Mouse (Mus musculus) lung, postnatal 0 days (tissue): ENCODE data around the gene Rfk. TPM values are rescaled to one million over a fixed set of nuclear protein-coding genes. Genes with fewer than 3 reads are reported as not detected.
A peak's percentile ranks its signal among the peaks of the same experiment; 100 is the strongest.

ENCODE experiments used
- ATAC-seq: fragments of 200-750 bp; cut with Nextera tagmentation; 2 replicates; pipeline ENCODE4 v1.8.0; 2017; ENCODE audit warnings: moderate library complexity
- DNase-seq: peaks from one replicate; pipeline ENCODE4 v3.0.0-alpha.2; 2016; ENCODE audit warnings: low spot score
- H3K27ac ChIP-seq: fragments of 300-500 bp; sonication (generic); 2 replicates; pipeline ENCODE4 v1.5.1; 2014; ENCODE audit warnings: antibody characterized with exemption, mild to moderate bottlenecking, low read length, mixed read lengths
- H3K27me3 ChIP-seq: fragments of 300-500 bp; sonication (generic); replicated peaks from 2 replicates; pipeline ENCODE4 v1.6.1; 2014; ENCODE audit warnings: low read length, mixed read lengths; ENCODE audit not compliant: insufficient read depth
- H3K36me3 ChIP-seq: fragments of 300-500 bp; sonication (generic); 2 replicates; pipeline ENCODE4 v1.6.1; 2014; ENCODE audit warnings: low read length, mixed read lengths; ENCODE audit not compliant: insufficient read depth
- H3K4me1 ChIP-seq: fragments of 300-500 bp; sonication (generic); 2 replicates; pipeline ENCODE4 v1.6.1; 2014; ENCODE audit warnings: antibody characterized with exemption, low read depth, low read length, mixed read lengths; ENCODE audit not compliant: insufficient read depth
- H3K4me2 ChIP-seq: fragments of 300-500 bp; sonication (generic); replicated peaks from 2 replicates; pipeline ENCODE4 v1.6.1; 2014; ENCODE audit warnings: low read depth, mild to moderate bottlenecking, low read length, moderate library complexity, mixed read lengths
- H3K4me3 ChIP-seq: fragments of 300-500 bp; sonication (generic); 2 replicates; pipeline ENCODE4 v1.5.1; 2014; ENCODE audit warnings: low read depth, low read length
- H3K9ac ChIP-seq: fragments of 300-500 bp; sonication (generic); replicated peaks from 2 replicates; pipeline ENCODE4 v1.6.1; 2014; ENCODE audit warnings: low read depth, mild to moderate bottlenecking
- H3K9me3 ChIP-seq: fragments of 300-500 bp; sonication (generic); 2 replicates; pipeline ENCODE4 v1.6.1; 2016; ENCODE audit warnings: low read length, mixed read lengths
- CTCF ChIP-seq: IDR thresholded peaks from 2 replicates; pipeline ENCODE4 v1.5.1; 2016; ENCODE audit warnings: antibody characterized with exemption, mild to moderate bottlenecking
- EP300 ChIP-seq: IDR thresholded peaks from 2 replicates; pipeline ENCODE4 v1.6.1; 2016; ENCODE audit warnings: antibody characterized with exemption, mild to moderate bottlenecking, control low read depth
- WGBS: fragments of 180-500 bp; shearing (Covaris S2); extraction: QIAGEN DNeasy Blood & Tissue Kit; methylation state at CpG from one replicate; pipeline ENCODE4 v1.1.7; 2014; 5-methylcytosine and 5-hydroxymethylcytosine counted together
- polyA plus RNA-seq: library from polyadenylated mRNA; unstranded; fragments of >200 nt; fragmentation: Nextera tagmentation; extraction: Ambion mirVana; gene quantifications from 2 replicates; pipeline ENCODE4 v1.2.1, GENCODE M21; 2015

Rfk gene
- polyA plus RNA-seq, 1 experiment from 2014 or later: 77.4 TPM

DNA sequence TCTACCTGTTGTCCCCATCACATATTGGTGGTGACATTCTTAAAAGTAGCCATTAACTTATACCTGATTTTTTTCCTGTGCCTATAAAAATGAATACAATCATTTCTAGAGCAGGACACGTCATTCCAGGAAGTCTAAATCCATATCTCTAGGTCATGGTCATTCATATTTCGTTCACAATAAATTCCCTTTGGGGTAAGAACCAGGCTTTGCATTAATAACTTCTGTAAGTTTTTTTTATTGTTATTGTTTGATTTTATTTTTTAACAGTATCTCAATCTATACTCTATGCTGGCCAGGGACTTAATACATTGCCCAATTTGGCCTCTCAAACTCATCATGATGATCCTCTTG lies 34.7 kb downstream of the Rfk start:
- no peak for TF ChIP-seq CTCF
- TF ChIP-seq EP300: no peak
- H3K27ac ChIP-seq: no peak overlapping the region
- no peaks in the 10 kb centered on the region for H3K4me1 ChIP-seq
- 72% methylated on average over 2 of the region's 2 CpGs for WGBS
- no peaks in the 10 kb centered on the region for H3K9me3 ChIP-seq
- DNase-seq (no peak), ATAC-seq (no peak)
- no peak overlapping the region for H3K9ac ChIP-seq
- H3K4me2 ChIP-seq: no peak overlapping the region
- no peaks in the 10 kb centered on the region for H3K36me3 ChIP-seq
- no peaks in the 10 kb centered on the region for H3K27me3 ChIP-seq
- no peak overlapping the region for H3K4me3 ChIP-seq

DNA sequence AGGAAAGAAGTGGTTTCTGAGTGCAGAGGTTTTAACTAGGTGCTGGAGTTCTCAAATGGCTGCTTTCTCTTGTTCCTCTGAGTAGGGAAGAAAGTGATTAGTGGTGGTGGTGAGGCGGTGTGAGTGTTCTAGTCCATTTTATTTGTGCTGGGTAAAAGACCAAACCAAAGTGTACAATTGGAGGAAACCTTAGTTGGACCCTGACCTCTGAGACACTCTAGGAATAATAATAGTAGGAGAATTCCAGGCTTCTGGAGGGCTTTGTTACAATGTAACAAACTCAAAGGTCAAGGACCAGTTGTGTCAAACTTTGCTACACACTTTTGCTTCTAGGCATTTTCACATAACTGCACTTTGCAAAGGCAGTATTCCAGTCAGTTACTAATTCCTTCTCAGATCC lies 42.8 kb downstream of the Rfk start:
- Histone ChIP-seq H3K27me3 (no peaks in the 10 kb centered on the region), H3K4me1 (no peaks in the 10 kb centered on the region), H3K36me3 (no peaks in the 10 kb centered on the region), H3K4me3 (no peak overlapping the region), H3K4me2 (no peak overlapping the region), H3K9ac (no peak overlapping the region), H3K9me3 (no peaks in the 10 kb centered on the region), H3K27ac (no peak overlapping the region)
- WGBS: 74% methylated on average over 1 of the region's 1 CpGs
- DNase-seq: no peak
- no peak for ATAC-seq
- TF ChIP-seq CTCF (no peak), EP300 (no peak)

DNA sequence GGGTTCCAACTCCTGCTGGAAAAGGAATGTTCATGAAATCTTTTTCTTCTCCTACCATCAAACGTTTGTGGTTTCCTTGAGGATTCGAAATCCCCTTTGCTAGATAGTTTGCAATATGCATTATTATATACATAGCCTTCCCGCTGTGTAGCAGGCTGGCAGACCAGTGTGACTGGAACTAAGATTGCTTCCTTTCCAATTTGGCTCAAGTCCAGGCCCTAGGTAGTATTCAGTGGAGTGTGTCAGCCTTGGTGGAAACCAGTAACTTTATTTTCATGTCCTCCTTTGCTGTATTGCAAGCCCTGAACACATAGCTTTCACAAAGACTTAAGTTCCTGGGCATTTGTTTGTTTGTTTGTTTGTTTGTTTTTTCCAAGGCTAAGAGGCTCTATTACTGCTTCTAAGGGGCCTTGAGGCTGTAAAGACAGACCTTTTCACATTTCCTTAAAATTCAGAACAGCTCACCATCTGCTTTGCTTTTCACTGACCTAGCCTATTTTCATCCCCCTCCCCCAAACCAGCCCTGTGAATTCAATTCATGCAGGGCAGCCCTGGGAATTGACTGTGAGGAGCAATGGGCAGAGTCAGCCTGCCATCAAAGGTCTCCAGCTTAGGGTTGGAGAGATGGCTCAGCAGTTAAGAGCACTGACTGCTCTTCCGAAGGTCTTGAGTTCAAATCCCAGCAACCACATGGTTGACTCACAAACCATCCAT lies 45.8 kb downstream of the Rfk start:
- H3K4me3 ChIP-seq: no peak overlapping the region
- 31% methylated on average over 4 of the region's 4 CpGs for WGBS
- no peaks in the 10 kb centered on the region for H3K9me3 ChIP-seq
- H3K27me3 ChIP-seq: no peaks in the 10 kb centered on the region
- H3K9ac ChIP-seq: no peak overlapping the region
- ATAC-seq (no peak), DNase-seq (peak; percentile 18)
- TF ChIP-seq EP300: no peak
- TF ChIP-seq CTCF: no peak
- no peaks in the 10 kb centered on the region for H3K4me1 ChIP-seq
- H3K36me3 ChIP-seq: no peaks in the 10 kb centered on the region
- no peak overlapping the region for H3K4me2 ChIP-seq
- no peak overlapping the region for H3K27ac ChIP-seq

DNA sequence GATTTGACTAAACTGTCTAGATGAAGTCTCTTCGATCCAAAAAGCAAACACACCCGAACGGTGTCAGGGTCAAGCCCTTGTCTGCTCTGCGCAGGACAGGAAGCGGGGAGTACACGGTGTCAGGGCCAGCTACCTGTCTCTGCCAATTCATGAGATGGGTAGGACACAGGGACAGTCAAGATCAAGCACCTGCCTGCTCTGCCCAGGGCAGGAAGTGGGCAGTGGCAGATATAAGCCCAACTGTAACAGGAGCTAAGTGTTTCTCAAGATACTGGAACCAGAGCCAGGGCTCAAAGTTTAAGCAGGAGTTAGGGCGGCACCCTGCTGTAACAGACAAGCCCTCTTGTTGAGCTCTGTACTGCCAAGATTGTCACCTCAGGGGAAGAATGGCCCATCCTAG lies 49.7 kb downstream of the Rfk start:
- Histone ChIP-seq H3K4me1 (no peaks in the 10 kb centered on the region), H3K27me3 (no peaks in the 10 kb centered on the region), H3K4me2 (no peak overlapping the region), H3K27ac (no peak overlapping the region), H3K9ac (no peak overlapping the region), H3K9me3 (no peaks in the 10 kb centered on the region), H3K36me3 (no peaks in the 10 kb centered on the region), H3K4me3 (no peak overlapping the region)
- no peak for DNase-seq
- no peak for TF ChIP-seq CTCF
- no peak for ATAC-seq
- 70% methylated on average over 7 of the region's 7 CpGs for WGBS

Other genes with a start within 250 kb of the Rfk start
- 2.6 and 2.7 TPM in 2 replicates for gene Gcnt1, start 21.2 kb upstream of the Rfk start, polyA plus RNA-seq